Mouse (Mus musculus): ENCODE measurements around the gene Ltc4s. TPM values are rescaled to one million over a fixed set of nuclear protein-coding genes. Genes with fewer than 3 reads are reported as not detected.

The Ltc4s gene
- total RNA-seq (2021), result 10 to 100 TPM; 15.2 to 46.9 TPM
- long read RNA-seq, experiment 1, transcript Ltc4s-202 (5 exons, 649 nt), result major isoform, 6 of 10 reads
- long read RNA-seq, experiment 1, partial matches to known transcripts, result 1 of 10 reads
- long read RNA-seq, experiment 1, other reads (novel, unspliced or antisense), result 2 of 10 reads
- long read RNA-seq, experiment 2, transcript Ltc4s-202 (5 exons, 649 nt), result major isoform, 11 of 12 reads
- long read RNA-seq, experiment 2, partial matches to known transcripts, result 0 of 12 reads
- long read RNA-seq, experiment 2, other reads (novel, unspliced or antisense), result 0 of 12 reads

- no peak for DNase-seq (ENCODE audit: low spot score in 2 of 2)
Measured at GRCm38 (mm10) chr11:50238324-50238723, at the start of gene Ltc4s. Gene Ltc4s, minus strand, starts transcription at chr11:50238616.

DNA sequence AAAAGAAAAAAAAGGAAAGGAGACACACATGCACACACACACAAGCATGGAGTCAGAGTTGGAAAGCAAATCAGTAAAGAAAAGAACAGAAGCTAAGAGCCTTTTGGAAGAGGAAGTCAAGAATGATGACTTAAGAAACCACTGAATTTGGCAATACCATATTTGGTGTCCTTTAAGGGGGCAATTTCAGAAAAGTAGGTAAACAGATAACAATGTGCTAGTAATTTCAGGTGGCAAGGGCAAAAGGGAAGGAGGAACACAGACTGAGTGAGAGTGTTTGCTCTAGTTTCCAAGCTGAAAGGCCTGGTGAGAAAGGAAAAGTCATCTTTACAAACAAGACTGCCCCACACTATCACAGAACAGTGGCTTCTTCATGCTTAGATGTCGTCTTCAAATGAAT lies 48.0 kb upstream of the Ltc4s start:
- no peak for DNase-seq (ENCODE audit: low spot score in 2 of 2)

DNA sequence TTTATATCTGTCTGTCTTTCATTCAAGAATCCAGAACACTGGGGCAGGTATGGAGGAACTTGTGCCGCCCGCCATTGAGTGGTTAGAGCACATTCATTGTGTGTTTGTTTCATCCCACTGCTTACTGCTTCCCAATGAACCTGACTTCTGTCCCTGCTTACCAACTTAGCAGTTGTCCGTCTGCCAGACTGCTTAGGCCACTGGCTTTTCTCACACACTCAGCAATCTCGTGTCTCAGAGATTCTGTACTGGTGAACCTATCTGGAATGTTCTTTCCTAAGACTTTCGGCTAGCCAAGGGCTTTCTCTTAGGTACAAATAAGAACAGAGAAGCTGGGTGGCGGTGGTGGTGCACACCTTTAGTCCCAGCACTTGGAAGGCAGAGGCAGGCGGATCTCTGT lies 47.3 kb upstream of the Ltc4s start:
- no peak for DNase-seq (ENCODE audit: low spot score in 2 of 2)

DNA sequence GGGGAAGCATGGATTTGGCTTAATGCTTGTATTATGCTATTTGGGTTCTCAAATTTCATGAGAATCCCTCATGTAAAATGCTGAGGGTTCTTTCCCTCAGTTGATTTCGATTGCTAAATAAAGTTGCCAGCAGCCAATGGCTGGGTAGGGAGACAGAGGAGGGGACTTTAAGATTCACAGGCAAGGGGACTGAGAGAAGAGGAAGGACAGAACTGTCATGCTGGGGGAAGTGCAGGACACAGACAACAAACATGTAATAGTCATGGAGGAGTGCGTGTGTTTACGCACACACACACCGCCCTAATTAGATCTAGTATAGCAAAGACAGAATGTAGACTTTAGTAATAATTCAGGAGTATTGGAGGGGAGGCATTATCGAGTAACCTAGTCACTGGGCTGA lies 46.8 kb upstream of the Ltc4s start:
- no peak for DNase-seq (ENCODE audit: low spot score in 2 of 2)

GRCm38 (mm10) chr11:50280053-50280452 lies 41.6 kb upstream of the Ltc4s start:
- DNase-seq (ENCODE audit: low spot score in 2 of 2), result no peak

DNA sequence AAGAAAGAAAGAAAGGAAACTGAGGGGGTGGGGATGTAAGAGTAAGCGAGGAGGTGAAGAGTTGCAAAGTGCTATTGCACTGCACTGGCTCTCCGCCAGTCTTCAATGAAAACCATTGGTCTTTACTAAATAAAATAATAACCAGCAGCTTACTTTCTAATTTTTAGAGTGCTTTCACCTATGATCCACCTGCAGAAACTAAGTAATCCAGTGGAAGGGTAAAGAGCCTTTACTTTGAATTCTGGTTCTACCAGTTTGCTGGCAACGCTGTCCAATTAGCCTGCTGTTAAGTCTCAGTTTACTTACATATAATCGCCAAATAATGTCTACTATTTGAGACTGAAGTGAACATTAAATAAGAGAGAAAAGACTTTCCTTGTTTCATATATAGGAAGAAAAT lies 40.6 kb upstream of the Ltc4s start:
- DNase-seq (ENCODE audit: low spot score in 2 of 2), result no peak

DNA sequence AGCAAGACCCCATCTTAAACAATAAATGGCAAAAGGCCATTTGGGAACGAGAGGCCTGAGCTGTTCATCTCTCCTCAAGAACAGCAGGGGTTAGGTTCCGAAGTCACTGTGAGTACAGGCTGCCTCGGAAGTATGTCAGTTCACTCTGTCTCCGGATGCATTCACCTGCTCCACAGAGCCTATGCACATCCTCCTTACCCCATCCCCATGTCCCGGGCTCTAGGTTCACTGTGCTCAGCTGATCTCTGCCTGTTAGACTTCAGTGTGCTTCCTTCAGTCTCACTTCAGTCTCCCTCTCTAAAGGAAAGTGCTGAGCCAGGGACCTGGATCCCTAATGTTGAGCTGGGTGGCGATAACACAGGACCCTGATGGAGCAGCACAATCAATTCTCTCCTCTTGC lies 39.3 kb upstream of the Ltc4s start:
- no peak for DNase-seq (ENCODE audit: low spot score in 2 of 2)

DNA sequence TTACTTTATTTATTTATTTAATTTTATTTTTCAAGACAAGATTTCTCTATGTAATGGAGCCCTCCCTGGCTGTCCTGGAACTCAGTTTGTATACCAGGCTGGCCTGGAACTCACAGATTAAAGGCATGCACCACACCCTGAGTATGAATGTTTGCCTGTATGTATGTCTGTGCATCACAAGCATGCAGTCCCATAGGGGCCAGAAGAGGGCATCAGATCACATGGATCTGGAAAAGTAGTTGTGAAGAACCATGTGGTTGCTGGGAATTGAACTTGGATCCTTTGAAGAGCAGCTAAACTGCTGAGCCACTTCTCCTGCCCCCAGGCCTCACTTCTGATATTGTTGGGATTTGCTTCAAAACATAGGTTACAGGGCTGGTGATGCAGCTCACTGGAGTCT lies 38.6 kb upstream of the Ltc4s start:
- no peak for DNase-seq (ENCODE audit: low spot score in 2 of 2)

DNA sequence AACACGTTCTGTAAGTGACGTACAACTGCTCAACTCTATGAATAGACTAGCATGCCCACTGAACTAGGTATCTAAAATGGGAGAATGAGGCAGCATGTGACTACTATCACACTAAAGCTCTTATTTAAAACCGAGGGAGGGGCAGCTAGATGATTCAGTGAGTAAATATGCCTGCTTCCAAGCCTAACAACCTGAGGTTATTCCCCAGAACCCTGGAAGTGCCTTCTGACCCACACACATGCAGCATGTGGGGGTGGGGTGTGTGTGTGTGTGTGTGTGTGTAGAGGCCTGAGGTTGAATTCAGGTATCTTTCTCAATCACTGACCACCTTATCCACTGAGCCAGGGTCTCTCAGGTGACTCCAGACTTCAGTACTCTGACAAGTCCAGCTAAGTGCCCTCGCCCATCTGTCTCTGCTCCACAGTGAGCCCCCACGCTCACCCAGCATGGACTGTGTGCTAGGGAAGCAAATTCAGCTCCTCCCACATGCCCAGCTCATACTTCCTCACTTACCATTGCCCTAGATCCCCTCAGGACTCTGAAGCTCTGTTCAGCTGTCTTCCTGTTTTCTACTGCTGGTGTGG lies 37.2 kb upstream of the Ltc4s start:
- peak in 1 of 2 experiments; percentile 14 for DNase-seq (ENCODE audit: low spot score in 2 of 2)

DNA sequence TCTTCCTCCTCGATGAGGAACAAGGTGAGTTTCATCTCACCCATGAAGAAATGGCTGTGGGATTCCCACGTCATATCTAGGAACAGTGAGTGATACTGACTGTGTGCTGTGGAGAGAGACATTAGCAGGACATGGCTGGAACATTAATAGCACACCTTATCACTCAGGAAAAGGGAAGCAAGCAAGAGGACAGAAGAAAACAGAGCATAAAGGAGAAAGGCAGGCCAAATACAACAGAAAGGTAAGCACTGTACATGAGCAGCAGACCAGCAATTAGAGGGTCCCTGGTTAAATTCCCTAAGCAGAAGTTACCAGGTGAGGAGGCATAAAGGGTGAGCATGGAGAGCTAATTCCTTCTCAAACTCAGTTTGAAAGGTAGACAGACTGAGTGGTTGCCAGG lies 36.7 kb upstream of the Ltc4s start:
- DNase-seq (ENCODE audit: low spot score in 2 of 2), result no peak

- DNase-seq (ENCODE audit: low spot score in 2 of 2), result no peak
Measured at GRCm38 (mm10) chr11:50272819-50273218, 34.4 kb upstream of the Ltc4s start.

GRCm38 (mm10) chr11:50269885-50270284 lies 31.5 kb upstream of the Ltc4s start:
- no peak for DNase-seq (ENCODE audit: low spot score in 2 of 2)

DNA sequence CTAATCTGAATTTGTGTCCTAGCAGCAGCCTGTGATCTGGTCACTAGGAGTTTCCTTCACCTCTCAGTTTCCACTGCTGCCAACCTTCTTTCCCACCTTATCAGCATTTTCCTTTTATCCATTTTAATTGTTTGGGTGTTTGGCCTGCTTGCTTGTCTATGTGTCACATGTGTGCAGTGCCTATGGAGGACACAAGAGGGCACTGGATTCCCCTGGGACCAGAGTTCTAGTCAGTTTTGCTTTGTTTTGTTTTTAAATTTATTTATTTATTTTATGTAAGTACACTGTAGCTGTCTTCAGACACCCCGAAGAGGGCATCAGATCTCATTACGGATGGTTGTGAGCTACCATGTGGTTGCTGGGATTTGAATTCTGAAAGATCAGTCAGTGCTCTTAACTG lies 30.7 kb upstream of the Ltc4s start:
- no peak for DNase-seq (ENCODE audit: low spot score in 2 of 2)

GRCm38 (mm10) chr11:50266997-50267396 lies 28.6 kb upstream of the Ltc4s start:
- no peak for DNase-seq (ENCODE audit: low spot score in 2 of 2)

- DNase-seq (ENCODE audit: low spot score in 2 of 2), result no peak
Measured at GRCm38 (mm10) chr11:50265931-50266330, 27.5 kb upstream of the Ltc4s start.

GRCm38 (mm10) chr11:50263198-50263597 lies 24.8 kb upstream of the Ltc4s start:
- DNase-seq (ENCODE audit: low spot score in 2 of 2), result no peak

- DNase-seq (ENCODE audit: low spot score in 2 of 2), result no peak
Measured at GRCm38 (mm10) chr11:50262020-50262419, 23.6 kb upstream of the Ltc4s start.

GRCm38 (mm10) chr11:50258310-50258709 lies 19.9 kb upstream of the Ltc4s start:
- no peak for DNase-seq (ENCODE audit: low spot score in 2 of 2)

DNA sequence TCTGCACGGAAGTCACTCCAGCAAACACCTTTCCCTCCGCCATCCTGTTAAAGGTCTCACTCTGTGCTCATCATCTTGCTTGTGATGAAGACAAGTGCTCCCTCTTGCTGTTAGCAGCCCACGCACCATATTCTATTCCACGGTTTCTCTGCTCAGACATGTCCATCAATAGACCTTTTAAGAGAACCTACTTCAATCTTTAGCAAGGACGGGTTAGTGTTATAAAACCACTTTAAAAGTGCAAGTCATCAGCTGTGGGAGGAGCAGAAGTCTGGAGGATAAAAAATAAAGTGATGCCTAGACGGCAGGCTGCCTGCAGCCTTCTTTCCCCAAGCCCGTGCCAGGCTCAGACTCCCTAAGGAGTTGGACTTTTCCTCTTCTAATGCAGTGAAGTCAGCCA lies 18.2 kb upstream of the Ltc4s start:
- DNase-seq (ENCODE audit: low spot score in 2 of 2), result no peak

GRCm38 (mm10) chr11:50254010-50254580 lies 15.7 kb upstream of the Ltc4s start:
- DNase-seq (ENCODE audit: low spot score in 2 of 2), result no peak

DNA sequence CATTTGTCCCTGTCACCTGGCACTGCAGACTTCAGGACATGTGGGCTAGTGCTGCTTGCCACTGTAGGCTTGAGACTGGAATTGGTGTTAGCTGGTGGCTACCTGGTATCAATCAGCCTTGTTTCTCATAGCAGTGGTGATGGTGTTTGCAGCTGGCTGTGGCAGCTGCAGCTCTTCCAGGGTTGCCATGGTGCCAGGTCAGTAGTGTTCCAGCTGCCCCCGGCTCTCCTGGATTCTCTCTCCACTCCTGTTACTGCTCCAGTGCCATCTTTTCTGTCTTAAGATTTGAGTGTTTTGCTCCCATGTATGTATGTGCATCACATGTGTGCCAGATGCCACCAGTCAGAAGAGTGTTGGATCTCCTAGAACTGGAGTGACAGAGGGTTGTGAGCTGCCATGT lies 15.0 kb upstream of the Ltc4s start:
- DNase-seq (ENCODE audit: low spot score in 2 of 2), result no peak

- DNase-seq (ENCODE audit: low spot score in 2 of 2), result no peak
Measured at GRCm38 (mm10) chr11:50252684-50253265, 14.4 kb upstream of the Ltc4s start.

Measured in adrenal gland, adult 18-20 months (tissue).